Mouse (Mus musculus) spleen, adult 2 months (tissue): ENCODE data around the gene Galns.

Experiments
- CTCF ChIP-seq: fragments of 200-500 bp; IDR thresholded peaks from 2 replicates; pipeline ENCODE4 v1.5.1; 2011; ENCODE audit warnings: mild to moderate bottlenecking, inconsistent platforms; ENCODE audit not compliant: insufficient read depth, insufficient read length, insufficient replicate concordance; ENCODE audit errors: extremely low read depth
- POLR2A ChIP-seq: fragments of 200-500 bp; IDR thresholded peaks from 2 replicates; pipeline ENCODE4 v1.6.1; 2011; ENCODE audit warnings: low read depth, low read length, inconsistent platforms

DNA sequence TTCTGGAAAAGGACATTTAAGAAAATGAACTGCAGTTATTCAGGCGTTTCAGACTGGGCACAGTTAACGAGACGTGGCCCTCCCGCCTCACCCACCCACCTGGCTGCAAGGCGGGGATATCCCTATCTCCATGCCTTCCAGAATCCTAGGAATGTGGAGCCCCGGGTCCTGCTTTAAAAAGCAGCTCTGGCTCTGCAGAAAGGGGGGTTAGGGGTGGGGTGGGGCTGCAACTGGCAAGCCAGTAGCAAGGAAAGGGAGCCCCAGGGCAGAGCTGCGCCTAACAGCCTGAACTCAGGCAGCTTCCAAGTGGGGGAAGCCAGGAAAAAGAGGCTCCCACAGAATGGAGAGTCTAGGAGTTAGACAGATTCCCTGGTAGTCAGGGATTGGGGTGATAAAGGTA, 32.1 kb downstream of the Galns start:
- TF ChIP-seq CTCF (no peak), POLR2A (no peak)
